Mouse (Mus musculus): Measurements from ENCODE around the gene Vat1. TPM values are rescaled to one million over a fixed set of nuclear protein-coding genes. Genes with fewer than 3 reads are reported as not detected.
A peak's percentile ranks its signal among the peaks of the same experiment; 100 is the strongest.
"Not testable (repeated sequence)": the region's sequence is repeated elsewhere in the genome, so short reads cannot be mapped to it uniquely, and the experiment has no call there.

Vat1 gene
- total RNA-seq, 2 experiments from 2014 or later, result 31.8 to 33.0 TPM

GRCm38 (mm10) chr11:101467477-101468262, 1.6 kb upstream of the Vat1 start:
- DNase-seq, result peak; percentile 74 to 82
- intact Hi-C loops (cut with DNase I), result loop anchor here (5.0 kb wide), 1 partner anchor 85 kb away; the partner anchor contains the start of genes Brca1 and Nbr1

GRCm38 (mm10) chr11:101466552-101466950, 521 bp upstream of the Vat1 start:
- intact Hi-C loops (cut with DNase I), result loop anchor here (5.0 kb wide), 1 partner anchor 86 kb away; the partner anchor contains the start of genes Brca1 and Nbr1

GRCm38 (mm10) chr11:101465101-101465868, 745 bp downstream of the Vat1 start:
- peak; percentile 70 to 77 for DNase-seq
- intact Hi-C loops (cut with DNase I), result loop anchor here (2.0 to 5.0 kb wide), 2 partner anchors 16 to 87 kb away; partner anchors contain the start of genes Brca1, Ifi35 and Nbr1

More at GRCm38 (mm10) chr11:101466552-101466950, 521 bp upstream of the Vat1 start:
- not testable (repeated sequence) for DNase-seq

- DNase-seq, result no peak
- intact Hi-C loops (cut with DNase I), result loop anchor here (2.0 to 5.0 kb wide), 2 partner anchors 16 to 88 kb away; partner anchors contain the start of genes Brca1, Ifi35 and Nbr1
These were observed 1.6 kb downstream of the Vat1 start, which contains the start of gene Rnd2 for GRCm38 (mm10) chr11:101464211-101465100. Gene Rnd2 (plus strand): TSS chr11:101464999.

- intact Hi-C loops (cut with DNase I), result no loop called here
- no peak for DNase-seq
These were observed 3.2 kb downstream of the Vat1 start for GRCm38 (mm10) chr11:101462583-101463440.

GRCm38 (mm10) chr11:101462141-101462540, 3.9 kb downstream of the Vat1 start:
- no peak for DNase-seq
- intact Hi-C loops (cut with DNase I), result no loop called here

- no peak for DNase-seq
- intact Hi-C loops (cut with DNase I), result no loop called here
These were observed 5.7 kb downstream of the Vat1 start for GRCm38 (mm10) chr11:101460321-101460720.

GRCm38 (mm10) chr11:101459716-101460115, 6.3 kb downstream of the Vat1 start:
- DNase-seq, result no peak
- intact Hi-C loops (cut with DNase I), result no loop called here

GRCm38 (mm10) chr11:101458217-101458616, 7.8 kb downstream of the Vat1 start:
- intact Hi-C loops (cut with DNase I), result no loop called here
- DNase-seq, result no peak

- intact Hi-C loops (cut with DNase I), result no loop called here
- DNase-seq, result no peak
These were observed 8.4 kb downstream of the Vat1 start for GRCm38 (mm10) chr11:101457631-101458030.

- intact Hi-C loops (cut with DNase I), result no loop called here
- DNase-seq, result no peak
These were observed 10.4 kb downstream of the Vat1 start for GRCm38 (mm10) chr11:101455627-101456026.

GRCm38 (mm10) chr11:101454702-101455101, 11.3 kb downstream of the Vat1 start:
- no peak for DNase-seq
- intact Hi-C loops (cut with DNase I), result no loop called here

GRCm38 (mm10) chr11:101452093-101452774, 13.8 kb downstream of the Vat1 start:
- intact Hi-C loops (cut with DNase I), result no loop called here

GRCm38 (mm10) chr11:101451536-101451935, 14.5 kb downstream of the Vat1 start:
- no peak for DNase-seq
- intact Hi-C loops (cut with DNase I), result no loop called here

More at GRCm38 (mm10) chr11:101452093-101452774, 13.8 kb downstream of the Vat1 start:
- DNase-seq, result no peak

- intact Hi-C loops (cut with DNase I), result no loop called here
These were observed 15.6 kb downstream of the Vat1 start for GRCm38 (mm10) chr11:101450394-101450793.

GRCm38 (mm10) chr11:101449596-101449995, 16.4 kb downstream of the Vat1 start:
- intact Hi-C loops (cut with DNase I), result loop anchor here (2.0 kb wide), 1 partner anchor 15 kb away; the partner anchor contains the start of gene Rnd2
- not testable (repeated sequence) for DNase-seq

More at GRCm38 (mm10) chr11:101450394-101450793, 15.6 kb downstream of the Vat1 start:
- no peak for DNase-seq

- intact Hi-C loops (cut with DNase I), result loop anchor here (2.0 kb wide), 1 partner anchor 16 kb away; the partner anchor contains the start of gene Rnd2
- no peak for DNase-seq
These were observed 17.1 kb downstream of the Vat1 start for GRCm38 (mm10) chr11:101448899-101449298.

- DNase-seq, result peak; percentile 74 to 79
- intact Hi-C loops (cut with DNase I), result loop anchor here (2.0 kb wide), 1 partner anchor 16 kb away; the partner anchor contains the start of gene Rnd2
These were observed 17.7 kb downstream of the Vat1 start, which contains the start of gene Ifi35 for GRCm38 (mm10) chr11:101448274-101448746. Gene Ifi35 (plus strand): TSS chr11:101448407.
